Mouse (Mus musculus): ENCODE results near the gene Tufm. TPM values are rescaled to one million over a fixed set of nuclear protein-coding genes. Genes with fewer than 3 reads are reported as not detected.

The Tufm gene
- total RNA-seq (2021) = 10 to 100 TPM; 80.9 to 96.5 TPM

GRCm38 (mm10) chr7:126487052-126487483, at the start of gene Tufm:
TSS of gene Tufm (plus strand) at chr7:126487361.
- DNase-seq = peak; percentile 97
- intact Hi-C loops (cut with DNase I) = no loop called here

- intact Hi-C loops (cut with DNase I) = no loop called here
- DNase-seq = peak; percentile 31
Observed at GRCm38 (mm10) chr7:126440134-126440533, 47.0 kb upstream of the Tufm start.

- DNase-seq = no peak
- intact Hi-C loops (cut with DNase I) = no loop called here
Observed at GRCm38 (mm10) chr7:126443997-126444396, 43.2 kb upstream of the Tufm start.

GRCm38 (mm10) chr7:126444536-126444935, 42.6 kb upstream of the Tufm start:
- no peak for DNase-seq

DNA sequence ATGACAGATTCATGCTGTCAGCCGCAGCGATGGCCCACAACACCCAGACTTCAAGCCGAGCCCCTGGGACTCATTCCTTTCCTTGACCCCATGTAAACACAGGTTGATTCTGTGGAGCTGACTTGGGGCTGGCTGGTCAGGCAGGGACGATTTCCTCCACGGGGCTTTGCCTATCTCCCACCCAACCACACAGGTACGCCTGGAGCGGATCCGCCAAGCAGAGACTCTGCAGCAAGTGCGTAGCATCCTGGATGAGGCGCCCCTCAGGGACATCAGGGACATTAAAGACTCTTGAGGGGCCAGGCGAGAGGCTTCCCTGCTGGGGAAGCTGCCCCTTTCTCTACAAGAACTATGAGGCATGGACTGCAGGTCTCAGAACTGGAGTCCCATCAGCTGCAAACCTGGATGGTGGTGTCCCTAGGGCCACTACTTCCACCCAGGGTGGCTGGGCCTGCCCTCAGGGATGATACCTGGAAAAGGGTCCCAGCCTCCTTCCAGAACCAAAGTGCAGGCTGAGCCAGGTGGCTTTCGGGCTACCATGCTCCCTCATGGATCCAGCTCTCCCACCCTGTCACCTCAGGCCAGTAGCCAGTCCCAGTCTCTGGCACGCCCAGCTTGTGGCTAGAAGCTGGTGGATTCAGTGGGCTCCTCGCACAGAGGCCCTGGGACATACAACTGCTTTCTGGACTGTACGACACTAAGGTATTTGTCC, 41.9 kb upstream of the Tufm start:
- intact Hi-C loops (cut with DNase I) = no loop called here
- DNase-seq = no peak

More at GRCm38 (mm10) chr7:126444536-126444935, 42.6 kb upstream of the Tufm start:
- intact Hi-C loops (cut with DNase I) = no loop called here

- no peak for DNase-seq
- intact Hi-C loops (cut with DNase I) = no loop called here
Observed at GRCm38 (mm10) chr7:126446217-126446616, 40.9 kb upstream of the Tufm start.

GRCm38 (mm10) chr7:126448481-126448880, 38.7 kb upstream of the Tufm start:
- DNase-seq = no peak
- intact Hi-C loops (cut with DNase I) = no loop called here

DNA sequence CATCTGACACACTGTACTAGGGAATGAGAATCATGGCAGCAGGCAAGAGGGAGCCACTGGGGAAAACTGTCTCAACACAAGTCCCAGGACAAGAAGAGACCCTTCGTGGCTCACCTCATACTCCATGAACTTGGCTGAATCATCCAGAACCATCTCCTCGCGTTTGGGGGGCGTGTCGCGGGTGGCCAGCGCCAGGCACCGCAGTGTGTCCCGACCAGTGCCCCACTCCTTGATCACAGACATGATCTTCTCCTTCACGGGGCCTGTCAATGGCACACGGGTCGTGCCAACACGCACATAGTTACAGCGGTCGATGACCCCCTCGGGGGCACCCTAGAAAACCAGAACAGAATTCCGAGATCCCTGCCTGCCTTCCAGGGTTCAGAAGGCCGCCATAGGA, 37.2 kb upstream of the Tufm start:
- intact Hi-C loops (cut with DNase I) = no loop called here
- no peak for DNase-seq

DNA sequence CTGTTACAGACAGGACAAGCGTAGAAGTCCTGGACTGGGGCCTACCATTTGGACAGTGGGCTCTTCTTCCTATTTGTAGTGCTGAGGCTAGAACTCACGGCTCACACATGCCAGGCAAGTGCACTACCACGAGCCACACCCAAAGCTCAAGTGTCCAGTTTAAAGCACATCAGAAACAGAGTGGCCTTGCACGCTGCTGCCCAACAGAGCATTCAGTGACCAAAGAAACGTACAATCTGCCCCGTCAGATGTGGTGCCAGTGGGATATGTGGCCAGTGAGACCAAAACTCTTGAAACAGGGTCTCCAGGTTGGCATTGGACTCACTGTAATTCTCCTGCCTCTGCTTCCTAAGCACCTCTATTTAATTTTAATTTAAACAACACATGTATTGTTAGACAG, 36.5 kb upstream of the Tufm start:
- no peak for DNase-seq
- intact Hi-C loops (cut with DNase I) = no loop called here

- DNase-seq = no peak
- intact Hi-C loops (cut with DNase I) = no loop called here
Observed at GRCm38 (mm10) chr7:126452244-126452643, 34.9 kb upstream of the Tufm start.

DNA sequence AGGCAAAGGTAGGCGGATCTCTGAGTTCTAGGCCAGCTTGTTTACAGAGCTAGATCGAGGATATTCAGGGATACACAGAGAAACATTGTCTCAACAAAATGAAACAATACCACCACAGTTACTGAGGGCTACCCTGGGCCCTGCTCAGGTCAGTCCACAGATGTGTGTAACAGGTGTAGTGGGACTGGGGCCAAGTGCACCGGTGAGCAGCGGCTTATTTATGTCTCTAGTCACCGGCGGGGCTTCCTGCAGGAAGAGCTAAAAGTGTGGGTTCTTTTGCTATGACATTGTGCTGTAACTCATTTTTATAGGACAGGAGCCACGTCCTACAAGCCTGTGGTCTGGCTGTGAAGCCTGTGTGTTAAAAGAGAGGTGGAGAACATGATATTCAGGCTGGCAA, 33.3 kb upstream of the Tufm start:
- intact Hi-C loops (cut with DNase I) = no loop called here
- DNase-seq = no peak

GRCm38 (mm10) chr7:126455242-126455641, 31.9 kb upstream of the Tufm start:
- intact Hi-C loops (cut with DNase I) = no loop called here
- no peak for DNase-seq

GRCm38 (mm10) chr7:126456382-126457266, 30.5 kb upstream of the Tufm start:
- no peak for DNase-seq
- intact Hi-C loops (cut with DNase I) = no loop called here

DNA sequence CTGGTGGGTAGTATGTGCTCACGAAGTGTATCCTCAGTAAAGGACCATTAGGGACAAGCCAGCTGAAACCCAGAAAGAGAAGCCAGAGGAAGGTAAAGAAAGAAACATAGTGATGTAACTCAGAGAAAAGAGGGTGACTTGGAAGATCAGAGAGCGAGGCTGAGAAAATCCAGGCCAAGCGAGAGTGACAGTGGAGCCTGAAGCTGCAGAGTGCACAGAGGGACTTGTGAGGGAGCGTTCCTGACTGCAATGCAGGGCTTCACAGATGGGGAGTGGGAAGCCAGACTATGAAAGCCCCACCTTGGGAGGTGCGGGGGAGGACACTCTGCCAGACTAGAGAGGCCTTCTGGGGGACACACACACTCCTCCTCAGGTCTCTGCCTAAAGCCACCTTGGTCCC, 28.9 kb upstream of the Tufm start:
- intact Hi-C loops (cut with DNase I) = no loop called here
- DNase-seq = no peak

DNA sequence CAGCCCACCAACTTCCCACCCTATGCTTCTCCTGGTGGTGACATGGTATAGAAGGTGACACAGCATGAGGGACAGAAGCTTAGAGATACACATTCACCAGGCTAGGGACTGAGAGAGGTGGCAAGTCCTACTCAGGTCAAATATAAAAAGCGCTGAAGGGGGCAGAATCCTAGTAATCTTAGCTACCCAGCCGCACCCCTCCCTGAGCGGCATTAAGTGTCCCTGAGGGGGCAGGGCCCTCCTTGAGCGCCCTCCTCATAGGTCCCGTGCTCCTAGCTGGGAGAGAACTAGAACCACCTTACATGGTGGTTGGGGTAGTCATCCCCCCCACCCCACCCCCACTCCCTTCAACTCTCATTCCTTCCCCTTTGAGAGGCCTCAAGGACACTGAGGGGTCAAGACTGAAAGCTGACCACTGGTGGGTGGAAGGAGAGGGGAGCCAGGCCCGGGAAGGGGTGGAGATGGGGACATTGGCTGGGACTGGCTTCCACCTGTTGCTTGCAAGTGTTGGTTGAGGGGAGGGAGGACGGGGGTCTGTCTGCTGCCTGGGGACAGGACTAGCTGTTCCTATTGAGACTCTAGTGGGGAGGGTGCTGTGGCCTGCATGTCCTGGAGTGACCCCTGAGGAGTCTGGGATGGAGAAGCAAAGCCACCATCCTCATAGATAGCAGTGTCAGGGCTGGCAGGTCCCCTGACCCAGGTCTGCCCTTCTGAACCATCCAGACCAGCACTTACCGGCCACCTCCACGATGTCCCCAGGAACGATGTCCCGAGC, 28.1 kb upstream of the Tufm start:
- intact Hi-C loops (cut with DNase I) = no loop called here
- no peak for DNase-seq

DNA sequence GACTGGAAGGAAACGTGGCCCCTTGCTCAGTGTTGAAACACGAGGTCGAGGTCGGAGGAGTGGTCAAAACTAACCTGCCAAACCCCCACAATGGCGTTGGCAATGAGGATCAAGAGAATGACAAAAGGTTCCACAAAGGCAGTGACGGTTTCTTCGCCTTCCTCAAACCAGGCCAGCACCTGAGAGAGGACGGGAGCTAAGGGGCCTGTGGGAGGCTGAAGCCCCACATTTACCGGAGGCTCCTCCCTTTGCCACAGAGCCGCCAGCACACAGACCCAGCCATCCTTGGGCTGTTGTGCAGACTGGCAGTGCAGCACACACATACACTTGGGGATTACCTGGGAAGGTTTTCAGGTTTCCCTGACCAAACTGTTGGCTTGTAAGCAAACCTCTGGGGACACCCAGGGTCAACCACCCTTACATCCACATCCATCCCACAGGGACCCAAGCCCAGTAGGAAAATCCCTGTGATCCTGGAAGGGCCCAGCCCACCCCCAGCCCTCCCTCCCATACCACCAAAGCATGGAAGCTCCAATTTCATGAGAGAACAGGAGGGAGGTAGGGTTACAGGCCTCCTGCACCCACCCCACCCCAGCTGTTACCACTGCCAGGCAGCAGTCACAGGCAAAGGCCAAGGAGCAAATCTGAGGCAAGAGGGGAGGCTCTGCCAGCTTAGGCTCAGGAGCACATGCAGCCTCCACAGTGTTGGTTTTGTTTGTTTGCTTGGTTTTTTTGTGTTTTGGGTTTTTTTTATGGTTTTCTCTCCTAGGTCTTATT, 26.4 kb upstream of the Tufm start:
- no peak for DNase-seq
- intact Hi-C loops (cut with DNase I) = no loop called here

- no peak for DNase-seq
- intact Hi-C loops (cut with DNase I) = no loop called here
Observed at GRCm38 (mm10) chr7:126461626-126462025, 25.5 kb upstream of the Tufm start.

DNA sequence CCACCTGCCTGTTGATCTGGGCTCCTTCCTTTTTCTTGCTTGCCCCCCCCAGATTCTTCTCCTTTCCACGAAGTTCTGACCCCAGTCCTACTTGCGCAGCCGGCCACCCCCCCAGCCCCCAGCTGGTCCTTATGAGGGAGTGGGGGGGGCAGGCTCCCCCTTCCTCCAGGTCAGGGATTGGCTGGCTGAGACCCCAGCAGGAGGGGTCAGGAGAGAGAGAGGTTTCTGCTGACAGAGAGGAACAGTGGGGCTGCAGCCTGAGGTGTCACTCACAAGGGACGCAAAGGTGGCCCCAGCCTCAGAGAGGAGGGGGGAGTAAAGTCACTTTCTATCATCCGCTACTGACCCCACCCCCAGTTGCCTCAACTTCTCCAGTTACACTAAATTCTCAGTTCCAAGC, 24.2 kb upstream of the Tufm start, which contains the start of gene Atp2a1:
Atp2a1 (minus strand) TSS at position 105 of the 400 bp plus-strand sequence.
- intact Hi-C loops (cut with DNase I) = no loop called here
- no peak for DNase-seq

- intact Hi-C loops (cut with DNase I) = no loop called here
- DNase-seq = no peak
Observed at GRCm38 (mm10) chr7:126463547-126463946, 23.6 kb upstream of the Tufm start.

- no peak for DNase-seq
- intact Hi-C loops (cut with DNase I) = no loop called here
Observed at GRCm38 (mm10) chr7:126464121-126464520, 23.0 kb upstream of the Tufm start.

Data from left cerebral cortex, postnatal 4 days (tissue).